Mouse (Mus musculus): ENCODE measurements at regions not wholly inside any gene's neighbourhood (a gene's known extent, or its start where the extent isn't known, plus 50 kb on each side); places are given as distances from the start of the nearest gene placed in this dataset.

DNA sequence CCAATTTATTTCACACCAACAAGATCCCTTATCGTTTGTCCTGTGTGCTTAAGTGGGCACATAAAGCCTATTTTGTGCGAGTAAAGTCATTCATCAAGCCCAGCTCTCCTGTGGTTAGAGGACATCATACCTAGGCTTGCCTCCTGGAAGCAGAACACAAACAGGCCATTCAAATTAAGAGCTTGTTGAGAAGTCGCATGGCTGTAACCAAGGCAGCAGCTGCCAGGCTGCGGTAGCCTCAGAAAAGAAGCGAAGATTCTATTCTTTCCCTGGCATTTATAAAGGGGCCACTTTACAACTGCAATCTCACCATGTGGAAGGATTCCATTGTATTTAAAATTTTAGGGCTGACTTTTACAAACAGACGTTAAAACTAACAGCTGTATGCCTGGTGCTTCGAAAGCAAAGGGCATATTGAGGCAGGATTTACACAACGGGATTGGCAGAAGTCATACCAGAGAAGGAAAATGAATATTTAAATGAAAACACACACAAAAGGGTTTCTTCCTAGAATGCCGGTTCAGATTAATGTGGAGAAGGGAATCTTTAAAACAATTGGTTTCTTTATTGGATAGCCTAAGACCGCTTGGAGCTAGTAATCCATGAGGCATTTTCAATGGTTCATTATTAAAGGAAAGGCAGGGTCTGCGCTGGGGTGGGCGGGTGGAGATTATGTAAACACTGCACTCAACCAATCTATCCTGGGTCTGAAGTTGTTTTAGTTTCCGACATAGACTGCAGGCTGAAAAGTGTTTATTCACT is 366.6 kb downstream of the Sfmbt2 start:
- no peaks in the 10 kb centered on the region; the same call in 1 of the 2 replicates for H3K4me1 ChIP-seq (ENCODE audit: control insufficient read depth, insufficient read depth, low read length)
- 27% methylated on average over 13 of the region's 13 CpGs for WGBS
- peak; percentile 74; the same call in 1 of the 2 replicates for ATAC-seq (ENCODE audit: insufficient read depth, low FRiP score)
- H3K9me3 ChIP-seq (replicated peaks; ENCODE audit: control insufficient read depth, low read length), result no peaks in the 10 kb centered on the region
- H3K27me3 ChIP-seq (ENCODE audit: control insufficient read depth, insufficient read depth, low read length), result no peaks in the 10 kb centered on the region
- peak overlapping the region; percentile 46 for H3K4me2 ChIP-seq (ENCODE audit: low read depth, low read length)
- H3K27ac ChIP-seq (ENCODE audit: low read length), result no peak overlapping the region
- peak overlapping the region; percentile 28 for H3K4me3 ChIP-seq (replicated peaks; ENCODE audit: low read length)
- no peak overlapping the region for H3K9ac ChIP-seq (ENCODE audit: low read length)
- no peaks in the 10 kb centered on the region for H3K36me3 ChIP-seq (ENCODE audit: control insufficient read depth, insufficient read depth, low read length)

DNA sequence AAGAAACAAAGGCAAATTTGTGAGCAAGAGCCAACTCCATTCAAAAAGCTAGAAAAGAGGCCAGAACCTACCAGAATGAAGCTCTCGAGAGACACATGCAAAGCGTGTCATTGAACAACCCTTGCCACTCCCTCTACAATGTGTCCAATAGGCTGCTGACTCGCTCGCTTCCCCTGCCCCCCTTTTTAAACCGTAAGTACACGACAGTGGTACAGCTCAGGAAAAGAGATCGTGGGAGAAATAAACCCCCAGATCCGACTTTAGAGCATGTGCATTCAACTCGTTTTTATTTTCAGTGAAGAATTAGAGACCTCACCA is 367.1 kb downstream of the Sfmbt2 start:
- no peak overlapping the region for H3K9ac ChIP-seq (ENCODE audit: low read length)
- peak; percentile 78; the same call in 1 of the 2 replicates for ATAC-seq (ENCODE audit: insufficient read depth, low FRiP score)
- WGBS, result 30% methylated on average over 9 of the region's 9 CpGs
- H3K4me3 ChIP-seq (replicated peaks; ENCODE audit: low read length), result peak overlapping the region; percentile 28
- 0 out of 2 replicates have a peak overlapping the region, but pooled peaks have one; percentile 18 for H3K27ac ChIP-seq (ENCODE audit: low read length)
- H3K9me3 ChIP-seq (replicated peaks; ENCODE audit: control insufficient read depth, low read length), result no peaks in the 10 kb centered on the region
- H3K36me3 ChIP-seq (ENCODE audit: control insufficient read depth, insufficient read depth, low read length), result no peaks in the 10 kb centered on the region
- H3K27me3 ChIP-seq (ENCODE audit: control insufficient read depth, insufficient read depth, low read length), result no peaks in the 10 kb centered on the region
- no peaks in the 10 kb centered on the region; the same call in 1 of the 2 replicates for H3K4me1 ChIP-seq (ENCODE audit: control insufficient read depth, insufficient read depth, low read length)
- H3K4me2 ChIP-seq (ENCODE audit: low read depth, low read length), result peak overlapping the region; percentile 46

GRCm38 (mm10) chr2:10745127-10745526 is 374.8 kb downstream of the Sfmbt2 start:
- ATAC-seq (ENCODE audit: insufficient read depth, low FRiP score), result no peak
- H3K27me3 ChIP-seq (ENCODE audit: control insufficient read depth, insufficient read depth, low read length), result no peaks in the 10 kb centered on the region
- H3K9me3 ChIP-seq (replicated peaks; ENCODE audit: control insufficient read depth, low read length), result no peaks in the 10 kb centered on the region

GRCm38 (mm10) chr2:10755375-10755774 is 385.1 kb downstream of the Sfmbt2 start:
- Histone ChIP-seq H3K27ac (ENCODE audit: low read length) (no peak overlapping the region), H3K9me3 (replicated peaks; ENCODE audit: control insufficient read depth, low read length) (no peaks in the 10 kb centered on the region), H3K4me3 (replicated peaks; ENCODE audit: low read length) (no peak overlapping the region), H3K4me1 (ENCODE audit: control insufficient read depth, insufficient read depth, low read length) (no peaks in the 10 kb centered on the region), H3K36me3 (ENCODE audit: control insufficient read depth, insufficient read depth, low read length) (no peaks in the 10 kb centered on the region), H3K4me2 (ENCODE audit: low read depth, low read length) (no peak overlapping the region), H3K9ac (ENCODE audit: low read length) (no peak overlapping the region), H3K27me3 (ENCODE audit: control insufficient read depth, insufficient read depth, low read length) (no peaks in the 10 kb centered on the region)
- WGBS, result 46% methylated on average over 3 of the region's 3 CpGs
- ATAC-seq (ENCODE audit: insufficient read depth, low FRiP score), result peak; percentile 64; the same call in 1 of the 2 replicates

More at GRCm38 (mm10) chr2:10745127-10745526, 374.8 kb downstream of the Sfmbt2 start:
- Histone ChIP-seq H3K9ac (ENCODE audit: low read length) (no peak overlapping the region), H3K4me1 (ENCODE audit: control insufficient read depth, insufficient read depth, low read length) (no peaks in the 10 kb centered on the region), H3K27ac (ENCODE audit: low read length) (no peak overlapping the region), H3K4me3 (replicated peaks; ENCODE audit: low read length) (no peak overlapping the region), H3K4me2 (ENCODE audit: low read depth, low read length) (no peak overlapping the region), H3K36me3 (ENCODE audit: control insufficient read depth, insufficient read depth, low read length) (no peaks in the 10 kb centered on the region)
- 57% methylated on average over 7 of the region's 7 CpGs for WGBS

GRCm38 (mm10) chr2:10757202-10757840 is 387.0 kb downstream of the Sfmbt2 start:
- no peaks in the 10 kb centered on the region for H3K27me3 ChIP-seq (ENCODE audit: control insufficient read depth, insufficient read depth, low read length)
- H3K36me3 ChIP-seq (ENCODE audit: control insufficient read depth, insufficient read depth, low read length), result no peaks in the 10 kb centered on the region
- H3K4me1 ChIP-seq (ENCODE audit: control insufficient read depth, insufficient read depth, low read length), result no peaks in the 10 kb centered on the region
- H3K27ac ChIP-seq (ENCODE audit: low read length), result no peak overlapping the region
- no peaks in the 10 kb centered on the region for H3K9me3 ChIP-seq (replicated peaks; ENCODE audit: control insufficient read depth, low read length)
- H3K9ac ChIP-seq (ENCODE audit: low read length), result no peak overlapping the region
- WGBS, result 52% methylated on average over 8 of the region's 8 CpGs
- H3K4me2 ChIP-seq (ENCODE audit: low read depth, low read length), result no peak overlapping the region
- H3K4me3 ChIP-seq (replicated peaks; ENCODE audit: low read length), result no peak overlapping the region
- no peak for ATAC-seq (ENCODE audit: insufficient read depth, low FRiP score)

DNA sequence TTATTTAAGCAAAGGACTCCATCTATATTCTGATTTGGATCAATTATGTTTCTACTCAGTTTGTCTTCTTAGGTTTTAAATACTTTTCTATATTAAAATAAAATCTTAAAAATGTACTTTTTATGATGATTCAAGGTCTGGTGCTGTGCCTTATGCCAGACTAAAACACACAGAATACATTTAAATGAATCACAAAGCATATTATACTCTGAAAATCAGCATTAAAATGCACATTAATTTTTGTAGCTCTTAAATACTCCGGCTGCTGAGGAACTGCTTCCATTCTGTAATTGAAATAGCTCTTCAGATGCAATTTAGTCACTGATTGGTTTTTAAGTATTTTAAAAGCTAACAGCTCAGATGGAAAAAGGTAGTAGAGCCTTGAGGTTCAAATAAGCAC is 387.6 kb downstream of the Sfmbt2 start:
- no peaks in the 10 kb centered on the region for H3K36me3 ChIP-seq (ENCODE audit: control insufficient read depth, insufficient read depth, low read length)
- no peaks in the 10 kb centered on the region for H3K4me1 ChIP-seq (ENCODE audit: control insufficient read depth, insufficient read depth, low read length)
- no peak overlapping the region for H3K9ac ChIP-seq (ENCODE audit: low read length)
- no peak overlapping the region for H3K4me2 ChIP-seq (ENCODE audit: low read depth, low read length)
- no peaks in the 10 kb centered on the region for H3K27me3 ChIP-seq (ENCODE audit: control insufficient read depth, insufficient read depth, low read length)
- H3K9me3 ChIP-seq (replicated peaks; ENCODE audit: control insufficient read depth, low read length), result no peaks in the 10 kb centered on the region
- H3K27ac ChIP-seq (ENCODE audit: low read length), result no peak overlapping the region
- WGBS, result 76% methylated on average over 1 of the region's 1 CpGs
- no peak for ATAC-seq (ENCODE audit: insufficient read depth, low FRiP score)
- H3K4me3 ChIP-seq (replicated peaks; ENCODE audit: low read length), result no peak overlapping the region

GRCm38 (mm10) chr2:10762236-10762635 is 391.9 kb downstream of the Sfmbt2 start:
- no peaks in the 10 kb centered on the region for H3K36me3 ChIP-seq (ENCODE audit: control insufficient read depth, insufficient read depth, low read length)
- ATAC-seq (ENCODE audit: insufficient read depth, low FRiP score), result no peak
- H3K9me3 ChIP-seq (replicated peaks; ENCODE audit: control insufficient read depth, low read length), result no peaks in the 10 kb centered on the region
- no peak overlapping the region for H3K4me2 ChIP-seq (ENCODE audit: low read depth, low read length)
- no peak overlapping the region for H3K4me3 ChIP-seq (replicated peaks; ENCODE audit: low read length)
- no peak overlapping the region for H3K9ac ChIP-seq (ENCODE audit: low read length)
- WGBS, result 61% methylated on average over 4 of the region's 4 CpGs
- H3K27me3 ChIP-seq (ENCODE audit: control insufficient read depth, insufficient read depth, low read length), result no peaks in the 10 kb centered on the region
- no peaks in the 10 kb centered on the region for H3K4me1 ChIP-seq (ENCODE audit: control insufficient read depth, insufficient read depth, low read length)
- no peak overlapping the region for H3K27ac ChIP-seq (ENCODE audit: low read length)

DNA sequence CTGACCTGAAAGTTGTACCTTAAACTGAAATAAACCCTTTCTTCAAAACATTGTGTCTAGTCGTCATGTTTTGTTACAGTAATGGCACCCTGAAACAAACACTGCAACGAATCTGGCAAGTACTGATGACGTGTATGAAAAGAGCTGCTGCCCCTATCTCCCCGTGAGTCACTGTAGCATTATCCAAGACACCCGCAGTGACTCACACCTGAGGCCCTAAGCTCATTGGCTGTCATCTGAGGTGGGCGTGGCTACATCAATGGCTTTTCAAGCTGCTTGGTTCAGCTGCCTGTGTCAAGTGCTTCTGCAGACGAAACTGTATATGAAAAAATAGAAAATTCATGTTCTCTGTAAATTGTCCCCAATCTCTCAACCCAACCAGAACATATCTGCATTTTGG is 388.8 kb upstream of the Prkcq start:
- no peaks in the 10 kb centered on the region for H3K36me3 ChIP-seq (ENCODE audit: control insufficient read depth, insufficient read depth, low read length)
- no peak overlapping the region for H3K27ac ChIP-seq (ENCODE audit: low read length)
- no peaks in the 10 kb centered on the region for H3K27me3 ChIP-seq (ENCODE audit: control insufficient read depth, insufficient read depth, low read length)
- H3K9me3 ChIP-seq (replicated peaks; ENCODE audit: control insufficient read depth, low read length), result no peaks in the 10 kb centered on the region
- no peak for ATAC-seq (ENCODE audit: insufficient read depth, low FRiP score)
- no peak overlapping the region for H3K9ac ChIP-seq (ENCODE audit: low read length)
- H3K4me1 ChIP-seq (ENCODE audit: control insufficient read depth, insufficient read depth, low read length), result 0 out of 2 replicates have a peak, but pooled peaks cover 5% of the 10 kb centered on the region
- no peak overlapping the region for H3K4me3 ChIP-seq (replicated peaks; ENCODE audit: low read length)
- 53% methylated on average over 7 of the region's 7 CpGs for WGBS
- no peak overlapping the region for H3K4me2 ChIP-seq (ENCODE audit: low read depth, low read length)

GRCm38 (mm10) chr2:10783594-10783993 is 388.3 kb upstream of the Prkcq start:
- Histone ChIP-seq H3K9me3 (replicated peaks; ENCODE audit: control insufficient read depth, low read length) (no peaks in the 10 kb centered on the region), H3K9ac (ENCODE audit: low read length) (no peak overlapping the region), H3K27me3 (ENCODE audit: control insufficient read depth, insufficient read depth, low read length) (no peaks in the 10 kb centered on the region), H3K36me3 (ENCODE audit: control insufficient read depth, insufficient read depth, low read length) (no peaks in the 10 kb centered on the region), H3K4me1 (ENCODE audit: control insufficient read depth, insufficient read depth, low read length) (0 out of 2 replicates have a peak, but pooled peaks cover 10% of the 10 kb centered on the region), H3K4me3 (replicated peaks; ENCODE audit: low read length) (no peak overlapping the region), H3K27ac (ENCODE audit: low read length) (no peak overlapping the region), H3K4me2 (ENCODE audit: low read depth, low read length) (no peak overlapping the region)
- no peak for ATAC-seq (ENCODE audit: insufficient read depth, low FRiP score)
- 71% methylated on average over 6 of the region's 6 CpGs for WGBS
